Mouse (Mus musculus) ES-Bruce4 (cell line): ENCODE measurements around the gene Gimd1.

ENCODE experiments used
- CTCF ChIP-seq: IDR thresholded peaks from one replicate; pipeline ENCODE4 v1.8.1; 2011; ENCODE audit warnings: low read depth, low read length
- EP300 ChIP-seq: IDR thresholded peaks from 2 replicates; pipeline ENCODE4 v1.6.1; 2011; ENCODE audit warnings: low read depth, low read length; ENCODE audit not compliant: insufficient read depth
- POLR2A ChIP-seq: IDR thresholded peaks from one replicate; pipeline ENCODE4 v1.8.1; 2011; ENCODE audit warnings: low read length; ENCODE audit not compliant: insufficient read depth

GRCm38 (mm10) chr3:132646814-132647213 lies 17.2 kb downstream of the Gimd1 start:
- no peak for TF ChIP-seq CTCF
- TF ChIP-seq POLR2A = no peak
- no peak for TF ChIP-seq EP300
